Mouse (Mus musculus) heart, adult 18-20 months (tissue): Measurements from ENCODE around the gene Uox. TPM values are rescaled to one million over a fixed set of nuclear protein-coding genes. Genes with fewer than 3 reads are reported as not detected.

Source experiments
- DNase-seq, 2 experiments: peaks; one replicate each; pipeline ENCODE4 v3.0.0; 2021 to 2022; ENCODE audit warnings: mixed read lengths in 1 of 2
- total RNA-seq, 2 experiments: library from RNA; stranded (reverse); gene quantifications; 2 replicates each; pipeline ENCODE4 v1.2.3; 2021

Gene Uox
- total RNA-seq, 2 experiments from 2014 or later: not detected

DNA sequence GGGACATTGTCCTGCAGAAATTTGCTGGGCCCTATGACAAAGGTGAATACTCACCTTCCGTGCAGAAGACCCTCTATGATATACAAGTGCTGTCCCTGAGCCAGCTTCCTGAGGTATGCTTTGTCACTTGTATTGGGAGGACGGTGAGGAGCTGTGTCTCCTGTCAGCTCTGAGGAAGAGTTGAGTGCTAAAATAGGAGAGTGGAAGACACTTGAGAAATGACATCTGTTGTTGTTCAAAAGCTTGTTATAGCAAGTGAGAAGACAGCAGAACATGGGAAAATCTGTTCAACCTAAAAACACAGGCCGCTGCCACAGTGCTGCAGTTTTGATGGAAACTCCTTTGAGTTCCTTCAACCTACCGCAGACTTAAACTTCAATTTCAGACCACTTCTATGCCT, 55.5 kb downstream of the Uox start:
- no peak for DNase-seq

GRCm38 (mm10) chr3:146628227-146628982, 58.2 kb downstream of the Uox start:
- DNase-seq: no peak

- DNase-seq: no peak
Measured at GRCm38 (mm10) chr3:146632506-146632905, 62.3 kb downstream of the Uox start.

GRCm38 (mm10) chr3:146641818-146642427, 71.7 kb downstream of the Uox start:
- no peak for DNase-seq

DNA sequence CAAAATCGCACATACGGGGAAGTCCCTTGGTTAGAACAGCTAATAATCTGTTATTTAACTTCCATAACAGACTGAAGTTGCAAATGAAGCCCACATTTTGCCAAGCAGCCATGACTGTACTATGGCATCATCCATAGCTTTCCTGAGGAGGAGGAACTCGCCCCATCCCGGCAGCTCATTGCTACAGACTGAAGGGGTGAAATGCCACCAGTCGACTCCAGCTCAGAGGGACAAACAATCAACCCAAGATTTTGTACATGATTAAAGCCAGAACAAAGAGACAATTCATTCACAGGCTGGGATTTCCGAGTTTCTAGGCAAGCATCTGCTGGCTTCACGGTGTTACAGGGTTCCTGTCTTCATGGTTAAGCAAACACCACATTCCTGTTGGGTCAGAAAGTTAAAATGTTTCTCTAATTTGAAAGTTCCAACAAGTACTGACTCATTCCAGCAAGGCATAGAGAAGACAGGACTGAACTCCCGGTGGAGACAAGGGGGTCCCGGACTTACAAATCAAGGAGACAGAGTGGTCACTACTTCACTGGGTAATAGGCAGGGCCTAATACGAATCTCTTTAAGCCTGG, 79.2 kb downstream of the Uox start:
- no peak for DNase-seq

DNA sequence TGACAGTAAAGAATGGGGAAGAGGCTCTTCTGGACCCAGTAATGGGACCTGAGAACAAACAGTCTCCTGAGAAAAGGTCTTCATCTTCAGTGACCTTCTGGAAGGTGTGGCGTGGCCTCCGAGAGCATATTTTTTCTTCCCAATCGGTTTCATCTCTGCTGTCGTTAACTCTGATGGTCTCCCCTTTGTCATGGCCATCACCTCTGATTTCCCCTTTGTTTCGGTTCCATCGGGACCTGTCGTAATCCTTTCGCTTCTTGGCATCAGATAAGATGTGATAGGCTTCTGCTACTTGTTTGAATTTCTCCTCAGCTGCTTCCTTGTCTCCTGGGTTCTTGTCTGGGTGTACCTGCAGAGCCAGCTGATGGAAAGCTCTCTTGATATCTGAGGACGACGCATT, 80.5 kb downstream of the Uox start:
- DNase-seq: no peak

DNA sequence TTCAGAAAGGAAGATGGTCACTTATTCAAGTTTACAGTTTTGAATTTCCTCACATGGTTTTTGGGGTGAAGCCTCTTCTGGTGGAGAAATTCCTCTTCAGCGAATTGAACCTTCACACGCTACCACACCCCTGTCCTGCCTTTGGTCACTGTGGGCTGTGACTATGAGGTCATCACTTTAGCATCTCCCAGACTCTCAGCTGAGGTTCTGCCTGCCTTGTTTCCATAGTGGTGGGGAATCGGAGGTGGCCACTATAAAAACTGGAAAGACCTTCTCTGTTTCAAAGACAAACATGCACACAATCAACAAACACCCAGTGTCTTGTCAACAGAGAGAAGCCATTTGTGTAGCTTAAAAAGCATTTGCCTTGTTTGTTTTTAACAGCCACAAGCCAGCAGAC, 81.0 kb downstream of the Uox start, which contains the start of gene 4930503B20Rik:
Gene 4930503B20Rik (minus strand): TSS at position 101 of the 400 bp plus-strand sequence.
- DNase-seq: no peak

- DNase-seq: no peak
Measured at GRCm38 (mm10) chr3:146652431-146652830, 82.2 kb downstream of the Uox start.

- no peak for DNase-seq
Measured at GRCm38 (mm10) chr3:146653692-146654091, 83.5 kb downstream of the Uox start.

DNA sequence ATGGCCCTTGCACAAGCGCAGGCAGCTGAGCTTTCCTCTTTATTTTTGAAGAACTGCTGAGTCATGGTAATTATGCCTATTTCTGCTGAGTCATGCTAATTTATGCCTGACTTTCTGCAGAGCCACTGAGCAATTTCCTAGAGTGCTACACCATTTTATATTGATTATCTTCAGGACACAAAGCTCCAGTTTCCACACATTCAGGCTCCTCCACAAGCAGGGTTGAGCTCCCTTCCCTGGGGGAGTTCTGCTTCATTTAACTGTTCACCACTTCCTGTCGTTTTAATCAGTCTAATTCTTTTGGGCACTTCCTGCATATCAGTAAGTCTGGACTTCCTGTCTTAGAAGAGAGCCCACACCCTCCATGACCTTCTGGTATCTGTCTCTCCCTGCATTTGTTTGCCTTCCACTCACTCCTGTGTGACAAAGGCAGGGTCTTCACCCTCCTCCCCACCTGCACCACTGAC, 84.9 kb downstream of the Uox start:
- DNase-seq: no peak

GRCm38 (mm10) chr3:146657433-146657832, 87.2 kb downstream of the Uox start:
- peak; percentile 22 to 38 for DNase-seq

DNA sequence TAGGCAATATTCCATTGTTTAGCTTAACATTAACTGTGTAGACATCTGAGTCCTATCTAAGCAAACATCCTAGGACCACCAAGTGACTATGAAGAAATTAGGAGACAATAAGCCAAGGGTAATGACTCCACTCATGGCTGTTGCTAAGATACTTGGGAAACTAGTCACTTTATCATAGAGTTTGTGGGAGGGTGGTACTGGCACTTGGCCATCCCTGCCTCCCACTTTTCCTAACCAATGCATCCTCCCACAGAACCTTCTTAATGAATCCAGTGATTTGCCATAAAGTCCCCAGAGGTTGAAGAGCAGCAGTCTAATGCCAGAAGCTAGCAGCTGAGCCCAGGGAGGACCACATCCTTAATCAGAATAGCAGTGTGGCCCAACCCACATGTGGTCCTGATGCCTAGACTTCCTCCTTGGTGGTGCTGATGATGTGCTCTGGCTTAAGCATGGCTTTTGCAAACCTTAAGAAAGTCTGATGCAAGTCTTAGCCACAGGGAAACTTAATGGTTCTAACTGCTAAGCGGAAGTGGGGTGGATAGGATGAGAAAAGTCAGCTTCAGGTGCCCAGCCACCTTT, 87.9 kb downstream of the Uox start:
- no peak for DNase-seq

DNA sequence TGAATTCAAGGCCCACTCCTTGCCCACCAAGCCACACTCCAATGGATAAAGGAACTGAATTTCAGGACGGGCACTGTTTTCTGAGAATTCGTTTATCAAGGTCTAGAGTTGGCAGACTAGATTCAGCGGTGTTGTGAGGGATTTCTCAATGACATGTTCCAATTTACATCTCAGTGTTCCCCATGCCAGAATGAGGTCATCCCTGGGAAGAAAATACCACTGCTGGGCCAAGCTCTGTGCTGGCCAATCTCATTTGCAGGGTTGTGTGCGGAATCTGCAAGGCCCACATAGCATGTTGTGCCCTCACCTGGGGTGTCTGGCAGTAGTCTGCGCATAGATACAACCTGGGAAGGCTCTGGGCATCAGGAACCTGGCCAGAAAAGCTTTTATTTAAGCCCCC, 89.1 kb downstream of the Uox start:
- DNase-seq: peak; percentile 28 to 32

GRCm38 (mm10) chr3:146661001-146661400, 90.8 kb downstream of the Uox start:
- no peak for DNase-seq

DNA sequence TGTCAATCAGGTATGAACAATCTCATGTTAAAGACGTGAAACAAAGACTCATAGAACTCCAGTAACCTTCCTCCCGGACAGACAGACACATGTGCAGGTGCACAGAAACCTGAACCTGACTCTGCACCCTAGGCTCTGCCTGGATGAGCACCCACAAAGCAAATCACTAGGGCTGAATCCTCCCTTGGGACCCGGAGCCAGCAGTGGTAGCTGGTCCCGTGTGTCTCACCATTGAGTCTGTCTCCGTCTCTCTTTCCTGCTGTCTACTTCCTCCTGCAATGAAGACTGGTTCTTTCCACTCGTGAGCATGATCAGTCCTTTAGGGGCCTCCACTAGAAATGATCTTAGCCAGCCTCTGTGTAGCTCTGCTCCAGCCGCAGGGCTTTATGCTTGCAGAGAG, 91.7 kb downstream of the Uox start:
- no peak for DNase-seq

- DNase-seq: peak; percentile 31 to 69
Measured at GRCm38 (mm10) chr3:146671121-146671520, 100.9 kb downstream of the Uox start.

GRCm38 (mm10) chr3:146675101-146675500, 104.9 kb downstream of the Uox start:
- no peak for DNase-seq

DNA sequence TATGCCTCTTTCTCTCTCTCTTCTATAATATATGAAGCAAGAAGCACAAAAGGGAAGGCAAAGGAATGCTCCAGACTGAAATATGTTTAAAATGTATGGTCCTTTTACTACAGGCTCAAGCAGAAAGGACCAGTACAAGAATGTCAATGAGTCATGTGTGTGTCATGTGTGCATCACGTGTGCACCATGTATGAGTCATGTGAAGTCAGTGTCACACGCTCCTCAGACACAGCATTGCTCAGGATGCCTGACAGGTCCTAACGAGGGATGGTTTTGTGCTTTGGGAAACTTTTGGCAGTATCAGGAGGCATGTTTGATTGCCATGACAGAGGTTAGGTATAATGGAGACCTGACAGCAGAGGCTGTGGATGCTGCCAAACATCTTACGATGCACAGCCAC, 106.0 kb downstream of the Uox start:
- no peak for DNase-seq

- no peak for DNase-seq
Measured at GRCm38 (mm10) chr3:146679646-146680045, 109.4 kb downstream of the Uox start.

DNA sequence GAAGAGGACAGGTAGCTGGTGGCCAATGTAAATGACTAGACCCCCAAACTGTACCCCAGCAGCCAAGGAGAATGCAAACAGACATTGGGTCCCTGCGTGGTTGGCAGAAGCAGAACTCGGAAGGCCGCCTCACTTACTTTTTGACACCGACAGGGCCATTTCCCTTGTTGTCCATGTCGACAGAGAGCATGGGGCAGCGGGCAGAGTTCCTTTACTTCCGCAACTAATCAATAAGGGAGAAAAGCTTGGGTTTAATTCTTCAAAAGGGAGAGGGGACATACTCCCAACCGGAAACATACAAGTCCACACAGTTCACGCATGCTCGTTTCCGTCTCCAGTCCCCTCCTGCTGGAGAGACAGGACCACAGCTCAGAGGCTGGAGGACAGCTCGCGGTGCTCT, 110.4 kb downstream of the Uox start:
- no peak for DNase-seq

DNA sequence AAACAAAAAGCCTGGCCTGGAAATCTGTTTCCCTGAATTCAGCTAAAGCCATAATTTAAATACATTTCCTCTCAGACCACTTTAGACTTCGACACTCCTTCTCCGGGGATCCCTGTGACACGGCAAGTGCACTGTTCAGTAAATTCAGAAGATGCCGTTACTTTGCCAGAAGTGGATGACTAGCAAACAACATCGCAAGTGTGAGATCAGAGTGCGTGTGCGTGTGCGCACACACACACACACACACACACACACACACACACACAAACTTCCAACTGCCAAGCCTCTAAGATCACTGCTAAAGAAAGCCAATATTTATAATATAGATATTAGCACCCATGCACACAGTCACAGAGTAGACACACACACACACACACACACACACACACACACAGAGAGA, 111.5 kb downstream of the Uox start:
- DNase-seq: peak in 1 of 2 experiments; percentile 29
